Mouse (Mus musculus): ENCODE data around the gene Mamdc4. TPM values are rescaled to one million over a fixed set of nuclear protein-coding genes. Genes with fewer than 3 reads are reported as not detected.
"Not testable (repeated sequence)": the region's sequence is repeated elsewhere in the genome, so short reads cannot be mapped to it uniquely, and the experiment has no call there.

Gene Mamdc4
- polyA plus RNA-seq, 1 experiment = 8.0 TPM

- DNase-seq (ENCODE audit: low read depth) = no peak
These were observed 14.1 kb downstream of the Mamdc4 start for GRCm38 (mm10) chr2:25560551-25560950.

- DNase-seq (ENCODE audit: low read depth) = no peak
These were observed 15.9 kb downstream of the Mamdc4 start for GRCm38 (mm10) chr2:25558774-25559173.

- no peak for DNase-seq (ENCODE audit: low read depth)
These were observed 16.7 kb downstream of the Mamdc4 start for GRCm38 (mm10) chr2:25557964-25558360.

GRCm38 (mm10) chr2:25557221-25557963 lies 17.3 kb downstream of the Mamdc4 start, which contains the start of gene Edf1:
Gene Edf1 (plus strand): TSS chr2:25557847.
- DNase-seq (ENCODE audit: low read depth) = no peak

- DNase-seq (ENCODE audit: low read depth) = no peak
These were observed 18.3 kb downstream of the Mamdc4 start for GRCm38 (mm10) chr2:25556296-25556695.

GRCm38 (mm10) chr2:25555479-25555878 lies 19.2 kb downstream of the Mamdc4 start:
- DNase-seq (ENCODE audit: low read depth) = not testable (repeated sequence)

- not testable (repeated sequence) for DNase-seq (ENCODE audit: low read depth)
These were observed 21.4 kb downstream of the Mamdc4 start for GRCm38 (mm10) chr2:25553171-25553786.

GRCm38 (mm10) chr2:25551186-25551585 lies 23.5 kb downstream of the Mamdc4 start:
- DNase-seq (ENCODE audit: low read depth) = no peak

GRCm38 (mm10) chr2:25549021-25549991 lies 25.3 kb downstream of the Mamdc4 start:
- no peak for DNase-seq (ENCODE audit: low read depth)

- DNase-seq (ENCODE audit: low read depth) = peak; percentile 93
These were observed 27.7 kb downstream of the Mamdc4 start, which contains the start of gene Traf2 for GRCm38 (mm10) chr2:25546811-25547491. Gene Traf2 (minus strand): TSS chr2:25546940.

- DNase-seq (ENCODE audit: low read depth) = no peak
These were observed 28.4 kb downstream of the Mamdc4 start for GRCm38 (mm10) chr2:25545996-25546810.

- DNase-seq (ENCODE audit: low read depth) = no peak
These were observed 32.8 kb downstream of the Mamdc4 start for GRCm38 (mm10) chr2:25541644-25542367.

GRCm38 (mm10) chr2:25540541-25540948 lies 34.1 kb downstream of the Mamdc4 start:
- DNase-seq (ENCODE audit: low read depth) = no peak

- DNase-seq (ENCODE audit: low read depth) = no peak
These were observed 38.1 kb downstream of the Mamdc4 start for GRCm38 (mm10) chr2:25536531-25536930.

- no peak for DNase-seq (ENCODE audit: low read depth)
These were observed 39.8 kb downstream of the Mamdc4 start for GRCm38 (mm10) chr2:25534866-25535182.

GRCm38 (mm10) chr2:25534178-25534865 lies 40.3 kb downstream of the Mamdc4 start:
- no peak for DNase-seq (ENCODE audit: low read depth)

- no peak for DNase-seq (ENCODE audit: low read depth)
These were observed 40.9 kb downstream of the Mamdc4 start for GRCm38 (mm10) chr2:25533707-25534106.

- no peak for DNase-seq (ENCODE audit: low read depth)
These were observed 47.9 kb downstream of the Mamdc4 start for GRCm38 (mm10) chr2:25526510-25527302.

Measured in gonadal fat pad, adult 2 months (tissue).